Mouse (Mus musculus) right cerebral cortex, postnatal 14 days (tissue): Measurements from ENCODE around the gene Cdk14.
A peak's percentile ranks its signal among the peaks of the same experiment; 100 is the strongest.

Source experiments
- DNase-seq: peaks from one replicate; pipeline ENCODE4 v3.0.0; 2022

Gene Cdk14

GRCm38 (mm10) chr5:5313195-5313760, 106.8 kb downstream of the Cdk14 start:
- no peak for DNase-seq

- no peak for DNase-seq
Observed at GRCm38 (mm10) chr5:5305286-5305685, 114.8 kb downstream of the Cdk14 start.

DNA sequence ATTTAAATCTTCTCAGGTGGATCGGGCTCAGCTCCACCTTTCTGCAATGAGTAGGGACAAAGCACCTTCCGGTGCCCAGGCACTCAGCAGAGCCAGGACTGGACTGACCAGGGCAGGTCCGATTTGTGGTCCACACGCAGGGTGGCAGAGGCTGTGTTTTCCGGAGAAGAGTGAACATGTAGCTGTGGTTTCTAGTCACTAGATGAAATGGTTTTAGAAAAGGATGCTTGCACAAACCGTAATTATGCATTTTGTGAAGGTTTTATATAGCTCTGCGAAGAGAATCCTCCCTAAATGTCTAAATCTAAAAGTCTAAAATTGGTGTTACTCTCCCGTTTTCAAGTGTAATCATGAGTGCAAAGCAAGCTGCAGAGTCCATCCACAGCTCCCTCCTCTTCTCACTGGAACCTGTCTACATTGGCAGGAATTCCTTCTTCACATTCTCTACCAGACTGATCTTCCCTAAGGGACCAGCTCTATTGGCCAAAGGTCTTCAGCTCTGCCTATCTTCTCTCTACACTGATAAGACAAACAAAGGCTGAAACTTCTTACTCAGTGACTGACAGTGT, 116.9 kb downstream of the Cdk14 start:
- no peak for DNase-seq

- DNase-seq: no peak
Observed at GRCm38 (mm10) chr5:5301571-5302079, 118.5 kb downstream of the Cdk14 start.

- no peak for DNase-seq
Observed at GRCm38 (mm10) chr5:5300998-5301397, 119.1 kb downstream of the Cdk14 start.

GRCm38 (mm10) chr5:5300290-5300689, 119.8 kb downstream of the Cdk14 start:
- no peak for DNase-seq

GRCm38 (mm10) chr5:5297222-5297621, 122.9 kb downstream of the Cdk14 start:
- no peak for DNase-seq

DNA sequence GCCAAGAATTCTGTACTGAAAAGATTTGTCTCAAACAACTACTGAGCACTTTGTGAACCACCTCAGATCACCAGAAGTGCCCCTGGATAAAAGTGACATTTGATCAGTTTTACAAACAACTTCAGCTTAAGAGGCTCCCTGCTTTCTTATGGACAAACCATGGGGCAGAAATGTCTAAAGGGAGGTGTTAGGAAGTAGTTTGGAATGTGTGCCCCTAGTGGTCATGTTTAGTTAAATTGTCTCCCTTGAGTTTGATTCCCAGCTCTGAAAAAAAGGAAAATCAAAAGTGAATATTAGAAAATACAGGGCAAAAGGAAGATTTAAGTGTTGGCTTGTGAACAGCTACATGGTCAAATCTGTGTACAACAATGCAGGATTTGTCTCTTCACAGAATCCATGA, 123.3 kb downstream of the Cdk14 start:
- no peak for DNase-seq

DNA sequence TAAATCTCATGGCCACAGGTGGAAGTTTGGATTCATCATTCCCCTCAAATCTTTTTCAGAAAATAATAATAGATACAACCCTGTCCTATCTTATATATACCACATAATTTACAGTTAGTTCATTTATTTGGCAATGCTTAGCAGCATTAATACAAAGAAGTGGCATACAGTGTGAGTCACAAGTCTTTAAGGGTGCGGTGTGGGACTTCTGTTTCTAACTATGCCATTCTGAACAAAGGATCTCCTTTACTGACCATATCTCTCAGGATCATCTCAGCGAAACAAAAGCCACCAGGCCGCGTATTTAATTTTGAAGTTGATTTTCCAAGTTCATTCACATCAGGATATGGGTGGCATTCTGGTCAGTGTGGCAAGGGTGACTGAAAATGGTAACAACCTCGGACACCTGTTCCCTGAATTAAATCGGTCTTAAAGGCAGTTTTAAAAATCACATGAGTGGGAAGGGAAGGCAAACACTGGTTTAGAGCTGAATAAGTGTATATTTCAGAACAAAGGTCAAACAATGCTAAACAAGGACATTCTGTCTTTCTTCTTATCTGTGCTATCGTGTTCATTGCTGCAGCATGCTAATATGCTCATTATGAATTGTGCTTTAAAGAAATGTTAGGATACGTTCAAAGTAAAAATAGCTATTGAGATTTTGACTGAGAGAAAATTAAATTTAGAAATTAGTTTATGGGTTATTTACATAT, 127.1 kb downstream of the Cdk14 start:
- DNase-seq: no peak

GRCm38 (mm10) chr5:5291321-5291991, 128.7 kb downstream of the Cdk14 start:
- DNase-seq: no peak

DNA sequence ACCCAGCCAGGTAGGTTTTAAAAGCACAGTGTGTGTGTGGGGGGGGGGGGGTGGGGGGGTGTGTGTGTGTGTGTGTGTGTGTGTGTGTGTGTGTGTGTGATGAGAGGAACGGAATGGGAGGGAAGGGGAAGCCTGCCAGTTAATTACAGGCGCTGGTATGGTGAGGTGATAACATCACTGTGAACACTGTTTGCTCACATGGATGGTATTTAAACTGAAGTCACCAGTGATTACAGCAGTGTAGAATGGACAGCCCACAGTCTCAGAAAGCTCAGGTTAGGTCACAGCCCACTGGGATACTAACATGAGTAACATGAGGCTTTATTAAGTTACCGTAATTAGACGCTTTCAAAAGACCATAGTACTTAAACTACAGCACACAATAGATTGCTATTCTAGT, 129.4 kb downstream of the Cdk14 start:
- DNase-seq: no peak

GRCm38 (mm10) chr5:5285876-5286275, 134.2 kb downstream of the Cdk14 start:
- DNase-seq: no peak

- no peak for DNase-seq
Observed at GRCm38 (mm10) chr5:5284531-5284930, 135.6 kb downstream of the Cdk14 start.

DNA sequence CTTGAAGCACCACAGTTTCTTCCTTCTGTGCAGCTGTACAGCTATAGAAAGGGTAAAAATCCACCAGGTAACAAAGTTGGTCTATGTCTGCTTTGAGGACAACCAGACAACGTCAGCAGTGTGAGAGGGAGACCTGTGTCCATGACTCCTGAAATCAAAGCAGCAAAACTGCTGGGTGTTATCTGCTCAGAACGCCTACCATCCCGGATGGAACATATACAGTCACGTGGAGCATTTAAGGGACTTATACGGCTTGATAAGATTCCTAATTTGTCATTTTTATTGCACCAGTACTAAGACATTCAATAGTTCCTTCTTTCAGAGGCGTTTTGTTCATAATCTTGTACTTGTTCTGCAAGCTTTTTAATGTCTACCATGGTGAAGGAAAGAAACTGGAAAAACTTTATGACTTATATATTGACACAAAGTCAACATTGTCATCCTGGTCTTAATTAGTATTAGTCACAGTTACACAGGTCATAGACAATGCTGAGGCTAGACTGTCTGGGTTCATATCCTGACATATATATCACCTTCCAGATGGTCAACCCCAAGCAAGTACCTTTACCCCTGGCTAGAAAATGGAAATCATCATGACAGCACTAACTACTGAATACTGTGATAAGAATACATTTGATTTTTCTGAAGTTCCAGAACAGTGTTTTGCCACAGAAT, 136.2 kb downstream of the Cdk14 start:
- DNase-seq: no peak

GRCm38 (mm10) chr5:5282425-5282824, 137.7 kb downstream of the Cdk14 start:
- no peak for DNase-seq

DNA sequence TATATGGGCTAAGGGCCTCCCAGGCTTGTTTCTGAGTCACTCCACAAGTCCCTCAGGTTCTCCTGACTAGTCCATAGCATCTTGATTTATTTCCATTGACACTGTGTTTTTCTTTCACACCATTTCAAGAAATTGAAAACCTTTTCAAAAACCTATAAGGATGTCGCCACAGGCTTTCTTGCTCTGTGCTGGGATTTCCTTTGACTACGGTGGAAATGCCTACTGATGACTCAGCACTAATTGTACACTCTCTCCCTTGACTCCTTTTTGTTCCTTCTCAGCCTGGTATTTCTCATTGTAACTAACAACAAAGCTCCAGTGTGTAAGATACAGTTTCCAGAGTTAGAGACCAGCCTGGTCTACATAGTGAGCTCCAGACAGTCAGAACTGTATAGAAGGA, 144.8 kb downstream of the Cdk14 start:
- DNase-seq: no peak

GRCm38 (mm10) chr5:5274318-5274717, 145.8 kb downstream of the Cdk14 start:
- no peak for DNase-seq

DNA sequence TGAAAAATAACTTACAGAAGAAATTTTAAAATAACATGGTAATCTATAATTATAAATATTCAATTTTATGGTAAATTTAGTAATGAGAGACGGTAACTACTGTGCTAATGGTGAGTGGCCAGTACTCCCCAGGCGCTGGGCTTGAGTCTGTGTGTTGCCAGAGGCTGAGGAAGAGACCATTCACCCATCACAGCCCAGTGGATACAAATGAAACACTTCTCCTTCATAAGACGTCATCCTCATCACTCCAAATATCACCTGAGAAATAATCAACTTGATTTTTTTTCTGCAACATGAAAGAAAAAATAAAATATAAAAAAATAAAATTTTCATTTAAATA, 153.4 kb downstream of the Cdk14 start:
- DNase-seq: no peak

DNA sequence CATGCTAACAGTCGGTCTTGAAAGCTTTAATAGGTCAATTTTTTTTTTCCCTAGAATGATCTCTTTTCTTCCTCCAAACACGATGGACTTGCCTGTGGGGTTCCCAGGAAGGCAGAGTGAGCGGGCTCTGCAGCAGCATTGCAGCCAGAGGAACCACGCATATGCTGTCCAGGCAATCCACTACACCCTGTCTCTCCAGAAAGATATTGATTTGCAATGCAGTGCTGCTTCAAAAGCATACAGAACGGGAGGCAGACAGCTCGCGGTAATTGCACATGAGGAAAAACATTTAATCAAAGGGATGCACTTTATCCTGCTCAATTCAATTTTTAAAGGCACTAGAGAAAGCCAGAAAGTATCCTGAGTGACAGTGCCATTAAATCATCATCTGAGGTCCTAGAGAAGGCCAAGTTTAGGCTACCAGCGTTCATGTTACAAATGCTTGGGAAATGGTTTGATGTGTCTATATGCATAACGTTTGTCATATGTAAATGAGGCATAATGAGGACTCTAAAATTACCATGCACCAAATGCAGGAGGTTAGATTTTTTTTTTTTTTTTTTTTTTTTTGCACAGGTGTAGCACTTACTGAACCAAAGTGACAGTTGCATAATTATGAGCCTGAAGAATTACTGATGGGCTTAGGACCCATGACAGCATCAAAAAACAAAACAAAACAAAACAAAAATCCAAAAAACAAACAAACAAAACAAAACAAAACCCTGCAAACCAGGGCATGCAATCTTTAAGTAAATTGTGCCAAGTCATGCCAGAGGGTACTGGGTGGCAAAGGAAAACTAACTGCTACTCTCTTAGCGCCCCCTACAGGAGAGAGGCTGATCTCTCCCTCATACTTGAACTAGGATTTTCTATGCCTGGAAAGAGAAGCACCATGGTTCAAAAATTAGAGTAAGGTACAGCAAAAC, 154.0 kb downstream of the Cdk14 start:
- DNase-seq: peak; percentile 81

- DNase-seq: peak; percentile 17
Observed at GRCm38 (mm10) chr5:5265401-5265841, 154.7 kb downstream of the Cdk14 start.

DNA sequence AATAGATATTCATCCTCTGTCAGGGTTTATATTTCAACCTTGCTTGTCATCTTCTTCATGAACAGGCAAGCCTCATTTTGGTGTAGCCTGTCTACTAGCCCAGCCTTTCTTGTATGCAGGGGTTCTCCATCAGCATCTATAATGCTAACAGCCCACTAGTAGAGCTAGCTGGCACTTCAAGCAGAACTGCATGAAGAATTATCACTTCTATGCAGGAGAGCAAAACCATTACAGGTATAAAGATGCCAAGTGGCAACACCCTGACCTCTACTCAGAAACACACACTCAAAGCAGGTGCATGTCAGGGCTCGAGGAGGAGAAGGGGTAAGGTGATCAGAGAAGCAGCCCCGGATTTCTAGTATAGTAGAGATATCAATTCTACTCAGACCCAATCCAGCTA, 155.4 kb downstream of the Cdk14 start:
- no peak for DNase-seq

DNA sequence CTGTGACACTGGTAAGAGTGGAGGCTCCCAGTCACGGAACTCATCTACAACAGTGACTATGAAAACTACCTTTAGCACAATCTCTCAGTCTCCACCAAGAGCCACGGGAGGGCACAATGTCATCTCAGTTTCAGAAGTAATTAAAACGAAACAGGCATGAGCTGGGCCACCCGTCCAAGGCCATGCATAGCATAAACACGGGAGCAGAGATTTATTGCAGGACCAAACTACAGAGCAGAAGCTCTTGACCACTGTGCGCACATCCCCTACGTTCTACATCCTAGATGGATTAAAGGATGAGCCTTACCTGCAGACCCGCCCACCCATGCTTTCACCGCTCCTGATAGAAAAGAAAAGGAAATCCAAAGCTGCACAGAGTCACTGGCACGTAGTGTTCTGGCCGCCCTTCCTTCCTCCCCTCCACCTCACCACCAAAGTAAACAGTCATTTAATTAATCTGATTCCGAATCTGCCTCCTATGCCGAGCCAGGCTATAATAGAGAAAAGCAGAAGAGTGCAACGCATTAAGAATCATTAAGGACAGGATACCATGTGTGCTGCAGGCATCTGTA, 158.3 kb downstream of the Cdk14 start:
- DNase-seq: no peak
